Mouse (Mus musculus) lung, embryonic 14.5 days (tissue): ENCODE measurements around the gene Tfap2d. TPM values are rescaled to one million over a fixed set of nuclear protein-coding genes. Genes with fewer than 3 reads are reported as not detected.
A peak's percentile ranks its signal among the peaks of the same experiment; 100 is the strongest.

Source experiments
- ATAC-seq: fragments of 200-750 bp; cut with Nextera tagmentation; 2 replicates; pipeline ENCODE4 v1.8.0; 2017; ENCODE audit warnings: mild to moderate bottlenecking, moderate TSS enrichment, moderate library complexity; ENCODE audit not compliant: insufficient read depth
- DNase-seq: peaks from one replicate; pipeline ENCODE4 v3.0.0-alpha.2; 2015
- H3K27ac ChIP-seq: fragments of 300-500 bp; sonication (generic); 2 replicates; pipeline ENCODE4 v1.5.1; 2014; ENCODE audit warnings: low read depth, mild to moderate bottlenecking, moderate library complexity
- H3K27me3 ChIP-seq: fragments of 300-500 bp; sonication (generic); 2 replicates; pipeline ENCODE4 v1.6.1; 2014; ENCODE audit warnings: low read length, control low read depth; ENCODE audit not compliant: insufficient read depth
- H3K36me3 ChIP-seq: fragments of 300-500 bp; sonication (generic); 2 replicates; pipeline ENCODE4 v1.6.1; 2014; ENCODE audit warnings: control low read depth; ENCODE audit not compliant: insufficient read depth
- H3K4me1 ChIP-seq: fragments of 300-500 bp; sonication (generic); 2 replicates; pipeline ENCODE4 v1.6.1; 2014; ENCODE audit warnings: antibody characterized with exemption, control low read depth; ENCODE audit not compliant: insufficient read depth
- H3K4me2 ChIP-seq: fragments of 300-500 bp; sonication (generic); 2 replicates; pipeline ENCODE4 v1.6.1; 2014; ENCODE audit warnings: mild to moderate bottlenecking
- H3K4me3 ChIP-seq: fragments of 300-500 bp; sonication (generic); 2 replicates; pipeline ENCODE4 v1.5.1; 2014; ENCODE audit warnings: low read depth, low read length
- H3K9ac ChIP-seq: fragments of 300-500 bp; sonication (generic); 2 replicates; pipeline ENCODE4 v1.6.1; 2014
- H3K9me3 ChIP-seq: fragments of 300-500 bp; sonication (generic); 2 replicates; pipeline ENCODE4 v1.6.1; 2016; ENCODE audit warnings: low read depth, low read length, control low read depth
- CTCF ChIP-seq: IDR thresholded peaks from 2 replicates; pipeline ENCODE4 v1.5.1; 2016; ENCODE audit warnings: antibody characterized with exemption, low read depth
- WGBS: fragments of 180-500 bp; shearing (Covaris S2); extraction: QIAGEN DNeasy Blood & Tissue Kit; methylation state at CpG from one replicate; pipeline ENCODE4 v1.1.7; 2014; 5-methylcytosine and 5-hydroxymethylcytosine counted together
- polyA plus RNA-seq: library from polyadenylated mRNA; unstranded; fragments of >200 nt; fragmentation: Nextera tagmentation; extraction: Ambion mirVana; gene quantifications from 2 replicates; pipeline ENCODE4 v1.2.1, GENCODE M21; 2014

Tfap2d gene
- polyA plus RNA-seq, 1 experiment from 2014 or later = not detected

DNA sequence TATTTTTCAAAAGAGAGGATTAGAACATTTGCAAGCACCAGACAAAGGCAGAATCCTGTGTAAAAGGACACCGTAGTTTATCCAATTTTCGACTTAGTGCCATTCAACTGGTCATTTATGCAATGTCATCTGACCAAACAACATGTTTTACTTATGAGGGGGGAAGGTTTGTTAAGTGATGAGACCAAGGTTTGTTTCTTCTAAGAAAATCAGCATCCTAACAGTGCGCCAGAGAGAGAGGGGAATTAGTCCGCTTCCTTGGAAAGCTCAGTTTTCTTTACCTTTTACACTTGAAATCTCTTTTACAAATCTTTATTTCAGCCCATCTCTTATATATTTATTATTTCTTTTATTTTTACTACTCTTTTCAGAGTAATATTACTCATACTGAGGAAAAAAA is 3.6 kb downstream of the Tfap2d start:
- peaks cover 86% of the 10 kb centered on the region for H3K27me3 ChIP-seq
- no peaks in the 10 kb centered on the region for H3K36me3 ChIP-seq
- no peaks in the 10 kb centered on the region for H3K9me3 ChIP-seq
- no peak overlapping the region for H3K27ac ChIP-seq
- DNase-seq (no peak), ATAC-seq (no peak)
- no peaks in the 10 kb centered on the region for H3K4me1 ChIP-seq
- TF ChIP-seq CTCF = no peak
- H3K4me2 ChIP-seq = no peak overlapping the region
- no peak overlapping the region for H3K4me3 ChIP-seq
- 4% methylated on average over 4 of the region's 4 CpGs for WGBS
- no peak overlapping the region for H3K9ac ChIP-seq

DNA sequence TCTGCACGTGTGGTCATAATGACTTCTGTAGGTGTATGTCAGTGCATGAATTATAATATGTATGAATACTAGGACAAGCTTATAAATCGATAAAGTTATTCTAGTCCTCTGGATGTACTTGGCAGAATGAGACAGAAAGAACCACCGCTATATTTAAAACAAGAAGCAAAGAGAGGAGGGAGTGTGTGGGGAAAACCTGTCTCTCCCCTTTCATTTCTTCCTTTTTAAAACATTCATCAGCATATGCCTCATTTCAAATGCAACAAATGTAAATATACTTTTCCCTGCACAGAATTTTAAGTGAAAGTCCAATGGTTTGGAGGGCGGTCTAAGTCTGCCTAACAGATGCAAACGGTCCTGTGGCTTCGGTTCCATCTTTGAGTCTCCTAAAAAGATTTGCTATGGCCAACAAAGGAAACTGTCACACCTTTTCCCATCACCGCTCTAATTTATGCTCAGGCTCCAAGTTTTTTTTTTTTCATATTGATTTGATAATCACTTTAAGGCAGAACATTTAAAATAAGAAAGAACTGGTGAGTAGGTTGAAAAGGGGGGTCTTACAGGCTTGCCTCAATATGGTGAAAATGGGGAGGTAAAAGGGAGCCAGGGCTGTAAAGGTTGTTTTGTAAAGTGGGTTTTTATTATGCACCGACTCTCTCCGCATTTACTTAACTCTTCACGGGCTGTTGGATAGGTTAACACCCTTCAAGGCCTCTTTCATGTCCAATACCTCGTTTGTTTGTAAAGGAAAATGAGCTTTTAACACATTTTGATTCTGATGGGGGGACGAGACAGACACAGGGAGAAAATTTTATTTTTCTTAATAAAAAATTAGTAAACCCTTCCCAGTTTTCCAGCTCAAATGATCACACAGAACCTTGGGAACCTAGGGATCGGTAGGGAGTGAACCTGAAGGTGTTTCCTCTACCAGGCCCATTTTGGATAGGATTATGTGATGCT is 4.3 kb downstream of the Tfap2d start:
- WGBS = 3% methylated on average over 13 of the region's 13 CpGs
- DNase-seq = no peak
- TF ChIP-seq CTCF = no peak

DNA sequence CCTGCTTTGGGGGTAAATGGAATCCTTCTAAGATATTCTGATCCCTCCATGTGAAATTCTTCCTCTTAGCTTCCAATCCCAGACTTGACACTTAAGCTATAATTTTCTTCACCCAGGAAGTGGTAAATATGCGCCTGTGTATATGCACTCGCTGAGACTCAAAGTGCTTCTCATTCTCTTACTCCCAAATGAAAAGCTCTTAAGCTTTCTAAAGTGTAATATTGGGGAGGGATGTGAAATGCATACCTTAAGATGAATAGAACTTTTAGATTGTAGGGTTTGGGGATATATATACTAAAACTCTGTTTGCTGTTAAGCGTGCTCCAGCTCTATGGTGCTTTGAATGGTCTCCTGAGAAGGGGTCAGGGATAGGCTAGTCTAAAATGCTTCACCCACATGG is 5.0 kb downstream of the Tfap2d start:
- Histone ChIP-seq H3K9me3 (no peaks in the 10 kb centered on the region), H3K9ac (no peak overlapping the region), H3K4me2 (no peak overlapping the region), H3K4me3 (no peak overlapping the region), H3K27me3 (peaks cover 85% of the 10 kb centered on the region), H3K27ac (no peak overlapping the region), H3K36me3 (no peaks in the 10 kb centered on the region), H3K4me1 (no peaks in the 10 kb centered on the region)
- 4% methylated on average over 3 of the region's 3 CpGs for WGBS
- ATAC-seq = no peak
- DNase-seq = no peak
- TF ChIP-seq CTCF = no peak

More for the DNA sequence above, 4.3 kb downstream of the Tfap2d start:
- Histone ChIP-seq H3K4me1 (no peaks in the 10 kb centered on the region), H3K27me3 (peaks cover 89% of the 10 kb centered on the region), H3K4me3 (no peak overlapping the region), H3K9ac (no peak overlapping the region), H3K4me2 (no peak overlapping the region), H3K36me3 (no peaks in the 10 kb centered on the region), H3K27ac (no peak overlapping the region), H3K9me3 (no peaks in the 10 kb centered on the region)
- no peak for ATAC-seq

DNA sequence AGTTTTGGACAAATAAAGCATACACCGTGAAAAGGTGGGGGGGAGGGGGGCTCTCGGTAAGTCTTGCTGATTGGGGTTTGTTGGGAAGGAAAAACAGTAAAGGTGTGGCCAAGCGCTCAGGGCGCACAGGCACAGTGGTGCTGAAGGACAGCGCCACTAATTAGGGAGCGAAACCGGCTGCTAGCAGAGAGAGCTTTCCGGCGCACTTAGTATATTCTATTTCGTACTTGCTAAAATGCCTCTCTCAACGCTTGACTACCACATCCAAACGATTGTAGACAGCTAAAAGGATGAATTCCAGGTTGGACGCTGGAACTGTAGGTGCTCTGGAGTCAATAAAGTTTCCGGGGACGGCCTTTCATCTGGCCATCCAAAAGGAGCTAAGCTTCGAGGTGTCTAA is 6.9 kb downstream of the Tfap2d start:
- WGBS = 4% methylated on average over 16 of the region's 16 CpGs
- no peak for ATAC-seq
- Histone ChIP-seq H3K4me2 (no peak overlapping the region), H3K27ac (no peak overlapping the region), H3K9me3 (no peaks in the 10 kb centered on the region), H3K4me3 (no peak overlapping the region), H3K9ac (no peak overlapping the region), H3K4me1 (no peaks in the 10 kb centered on the region), H3K27me3 (peaks cover 66% of the 10 kb centered on the region), H3K36me3 (no peaks in the 10 kb centered on the region)
- peak; percentile 80 for DNase-seq
- TF ChIP-seq CTCF = no peak

DNA sequence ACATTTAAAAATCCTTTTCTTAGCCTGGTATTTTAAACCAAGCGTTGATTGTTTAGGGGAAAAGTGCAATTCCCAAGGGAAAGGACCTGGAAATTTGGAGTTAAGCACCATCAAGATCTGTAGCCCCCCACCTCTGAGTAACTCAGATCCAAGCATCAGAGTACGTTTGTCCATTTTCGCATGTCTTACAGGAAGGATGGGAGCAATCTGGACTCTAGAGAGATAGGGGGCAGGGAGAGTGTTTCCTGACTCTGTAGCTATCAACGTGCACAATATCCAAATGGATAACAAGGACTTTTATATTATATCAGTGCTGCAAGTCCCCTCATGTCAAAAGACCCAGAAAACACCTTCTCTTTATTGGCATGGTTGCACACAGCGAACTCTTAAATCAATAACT is 7.4 kb downstream of the Tfap2d start:
- no peaks in the 10 kb centered on the region for H3K36me3 ChIP-seq
- no peak overlapping the region for H3K4me3 ChIP-seq
- H3K4me2 ChIP-seq = no peak overlapping the region
- H3K4me1 ChIP-seq = no peaks in the 10 kb centered on the region
- H3K9ac ChIP-seq = no peak overlapping the region
- H3K9me3 ChIP-seq = no peaks in the 10 kb centered on the region
- H3K27ac ChIP-seq = no peak overlapping the region
- DNase-seq = no peak
- TF ChIP-seq CTCF = no peak
- WGBS = 1% methylated on average over 5 of the region's 5 CpGs
- no peak for ATAC-seq
- H3K27me3 ChIP-seq = peaks cover 61% of the 10 kb centered on the region

DNA sequence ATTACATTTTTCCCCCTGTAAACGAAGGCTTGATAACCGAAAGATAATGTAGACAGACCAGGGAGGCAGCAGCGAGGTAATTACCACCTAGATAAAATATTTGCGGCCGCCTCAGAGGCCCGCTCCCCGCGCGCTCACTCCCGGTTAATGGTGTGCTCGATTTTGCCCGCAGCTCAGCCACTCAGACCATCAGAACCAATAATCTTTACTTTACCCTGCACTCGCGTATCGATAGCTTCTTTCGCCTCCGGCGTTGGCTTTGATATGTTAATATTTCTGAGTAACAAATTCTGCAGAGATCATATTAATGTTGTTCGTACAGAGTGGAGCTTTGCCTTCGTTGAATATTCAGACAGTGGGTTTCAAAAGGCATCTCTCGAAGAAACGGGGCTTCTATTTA is 8.2 kb downstream of the Tfap2d start:
- WGBS = 2% methylated on average over 22 of the region's 22 CpGs
- ATAC-seq (no peak), DNase-seq (no peak)
- Histone ChIP-seq H3K4me2 (no peak overlapping the region), H3K9me3 (no peaks in the 10 kb centered on the region), H3K4me3 (no peak overlapping the region), H3K27me3 (peaks cover 53% of the 10 kb centered on the region), H3K27ac (no peak overlapping the region), H3K36me3 (no peaks in the 10 kb centered on the region), H3K9ac (no peak overlapping the region), H3K4me1 (no peaks in the 10 kb centered on the region)
- no peak for TF ChIP-seq CTCF

DNA sequence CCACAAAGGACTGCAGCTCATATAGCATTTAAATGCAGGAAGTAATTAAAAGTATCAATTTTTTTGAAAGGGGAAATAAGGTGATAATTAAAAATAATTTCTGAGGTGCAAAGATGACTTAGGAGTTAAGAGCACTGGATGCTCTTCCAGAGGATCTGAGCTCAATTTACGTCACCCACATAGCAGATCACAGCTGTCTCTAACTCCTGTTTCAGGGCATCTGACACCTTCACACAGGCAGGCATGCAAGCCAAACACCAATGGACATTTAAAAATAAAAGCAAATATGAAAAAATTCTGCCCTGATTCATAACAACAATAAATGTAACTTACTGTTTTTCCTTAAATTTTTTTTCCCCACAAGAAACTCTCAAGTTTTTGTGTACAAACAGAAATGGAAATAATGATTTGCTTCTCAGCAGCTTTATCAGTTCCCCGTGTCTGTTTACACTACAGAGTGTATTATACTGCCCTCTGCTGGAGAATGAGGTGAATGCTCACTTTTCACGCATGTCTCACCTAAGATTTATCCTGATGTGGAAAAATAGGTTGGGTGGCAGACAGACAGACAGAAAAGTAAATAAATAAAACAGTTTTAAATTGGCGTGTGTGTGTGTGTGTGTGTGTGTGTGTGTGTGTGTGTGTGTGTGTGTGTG is 76.0 kb downstream of the Tfap2d start:
- Histone ChIP-seq H3K9ac (no peak overlapping the region), H3K4me1 (no peaks in the 10 kb centered on the region), H3K27ac (no peak overlapping the region), H3K4me2 (no peak overlapping the region), H3K4me3 (no peak overlapping the region), H3K9me3 (no peaks in the 10 kb centered on the region), H3K36me3 (no peaks in the 10 kb centered on the region), H3K27me3 (no peaks in the 10 kb centered on the region)
- ATAC-seq (no peak), DNase-seq (peak; percentile 72)
- TF ChIP-seq CTCF = peak; percentile 68
- 6% methylated on average over 4 of the region's 4 CpGs for WGBS
